ENCODE assay signal across 8 mouse cellular contexts in genomic region chr16:93605553-93605952, GRCm38 (mm10). TPM values are rescaled to one million over a fixed set of nuclear protein-coding genes. Genes with fewer than 3 reads are reported as not detected.
DNase-seq lines count a peak whose midpoint lies in the region; ATAC-seq and TF ChIP-seq lines count a peak whose summit lies in the region.

TSS of gene Cbr1 (plus strand) at chr16:93605853.

- intact Hi-C loops in heart, postnatal 14 days (cut with DNase I), result no loop called here

- peak within 1 kb of the TSS; percentile 66 for H3K4me2 ChIP-seq in CH12.LX (ENCODE audit: insufficient read depth, low read depth, poor library complexity, severe bottlenecking)
- peak within 1 kb of the TSS; percentile 81 for H3K4me2 ChIP-seq in limb, embryonic 12.5 days
- H3K4me2 ChIP-seq in stomach, embryonic 14.5 days (replicated peaks; ENCODE audit: low read depth, low read length), result peak within 1 kb of the TSS; percentile 75

- no peak within 1 kb of the TSS for H3K9ac ChIP-seq in CH12.LX (ENCODE audit: insufficient read depth, low read depth)
- H3K9ac ChIP-seq in limb, embryonic 12.5 days (replicated peaks), result no peak within 1 kb of the TSS
- H3K9ac ChIP-seq in stomach, embryonic 14.5 days (replicated peaks; ENCODE audit: low read depth, low read length), result no peak within 1 kb of the TSS

- no peaks in the 10 kb centered on the region for H3K9me3 ChIP-seq in CH12.LX (replicated peaks; ENCODE audit: low read length)
- no peaks in the 10 kb centered on the region for H3K9me3 ChIP-seq in limb, embryonic 12.5 days
- no peaks in the 10 kb centered on the region for H3K9me3 ChIP-seq in stomach, embryonic 14.5 days (ENCODE audit: control insufficient read depth, low read depth, low read length)

- no peak for TF ChIP-seq POLR2A in CH12.LX (IDR thresholded peaks at IDR 0.05; ENCODE audit: low read depth, low read length)

- ATAC-seq in erythroid progenitor cell, adult 5-6 weeks (replicated peaks; ENCODE audit: low FRiP score, poor library complexity, severe bottlenecking), result no peak
- no peak for ATAC-seq in limb, embryonic 12.5 days (ENCODE audit: insufficient number of reproducible peaks, insufficient read depth, low FRiP score, low TSS enrichment, low read depth)
- ATAC-seq in stomach, embryonic 14.5 days (ENCODE audit: insufficient number of reproducible peaks, insufficient read depth, low FRiP score, low read depth), result no peak

- DNase-seq in cerebellum, adult 9-10 months, result peak; percentile 25
- DNase-seq in cerebellum, adult 11-12 months, result no peak
- DNase-seq in CH12.LX (ENCODE audit: extremely low read depth) (no peak), adipocyte (ENCODE audit: low spot score) (no peak)
- DNase-seq in heart, postnatal 14 days, result no peak

- no peak for TF ChIP-seq RAD21 in CH12.LX (IDR thresholded peaks at IDR 0.05; ENCODE audit: low read depth, low read length)

- H3K4me1 ChIP-seq in CH12.LX (ENCODE audit: control insufficient read depth in 1 of 2, insufficient read depth in 2 of 2), result peaks cover 4 to 24% of the 10 kb centered on the region in 2 experiments
- peaks cover 26% of the 10 kb centered on the region for H3K4me1 ChIP-seq in limb, embryonic 12.5 days (replicated peaks)
- peaks cover 3% of the 10 kb centered on the region; the same call in 1 of the 2 replicates for H3K4me1 ChIP-seq in stomach, embryonic 14.5 days (ENCODE audit: control insufficient read depth, insufficient read depth, low read length)

- peaks cover 0 to 9% of the 10 kb centered on the region in 2 experiments for H3K36me3 ChIP-seq in CH12.LX (replicated peaks in 1 of 2; ENCODE audit: control insufficient read depth in 1 of 2, insufficient read depth in 1 of 2, low read length in 1 of 2)
- peaks cover 18% of the 10 kb centered on the region for H3K36me3 ChIP-seq in limb, embryonic 12.5 days
- H3K36me3 ChIP-seq in stomach, embryonic 14.5 days (ENCODE audit: control insufficient read depth, insufficient read depth, low read length), result no peaks in the 10 kb centered on the region

- dilution Hi-C loops in CH12.LX (cut with MboI; ENCODE audit: extremely low pct_ligation_motif_present, extremely low pct_unique_long_range_greater_than_20kb, low sequenced_read_pairs), result no loop called here

- H3K79me2 ChIP-seq in CH12.LX (replicated peaks; ENCODE audit: control insufficient read depth, extremely low read depth, insufficient read depth, poor library complexity, severe bottlenecking), result no peaks in the 10 kb centered on the region

- 63% methylated on average over 4 of the region's 4 CpGs for WGBS in limb, embryonic 12.5 days
- WGBS in stomach, embryonic 14.5 days, result 66% methylated on average over 4 of the region's 4 CpGs

- no peak for TF ChIP-seq CTCF in CH12.LX (conservative IDR thresholded peaks at IDR 0.05 in 1 of 2, IDR thresholded peaks at IDR 0.05 in 1 of 2; ENCODE audit: low read depth in 2 of 2, low read length in 2 of 2)

- TF ChIP-seq EP300 in CH12.LX (IDR thresholded peaks at IDR 0.05; ENCODE audit: low read length), result no peak

- H3K4me3 ChIP-seq in CH12.LX (replicated peaks in 1 of 3; ENCODE audit: low read depth in 2 of 3, low read length in 2 of 3, poor library complexity in 1 of 3), result no peak within 1 kb of the TSS
- H3K4me3 ChIP-seq in limb, embryonic 12.5 days (replicated peaks), result peak within 1 kb of the TSS; percentile 58
- H3K4me3 ChIP-seq in stomach, embryonic 14.5 days (ENCODE audit: low read depth, low read length), result peak within 1 kb of the TSS; percentile 65; the same call in 1 of the 2 replicates

- in situ Hi-C loops in CH12.LX (cut with MboI; ENCODE audit: low pct_ligation_motif_present, low pct_unique_long_range_greater_than_20kb, low sequenced_read_pairs), result loop anchor here (10.0 kb wide), 1 partner anchor 159 kb away; no protein-coding TSS in a partner anchor

- no peak within 1 kb of the TSS for H3K27ac ChIP-seq in CH12.LX (ENCODE audit: insufficient read depth, low read depth)
- no peak within 1 kb of the TSS for H3K27ac ChIP-seq in limb, embryonic 12.5 days
- no peak within 1 kb of the TSS for H3K27ac ChIP-seq in stomach, embryonic 14.5 days (ENCODE audit: low read length)

- H3K27me3 ChIP-seq in CH12.LX (replicated peaks), result no peaks in the 10 kb centered on the region
- no peaks in the 10 kb centered on the region for H3K27me3 ChIP-seq in limb, embryonic 12.5 days
- no peaks in the 10 kb centered on the region for H3K27me3 ChIP-seq in stomach, embryonic 14.5 days (ENCODE audit: control insufficient read depth, insufficient read depth, low read length)

TF ChIP-seq in CH12.LX, 34 proteins besides CTCF, POLR2A, EP300 and RAD21:
- no peak for TF ChIP-seq GABPA (IDR thresholded peaks at IDR 0.05; ENCODE audit: insufficient replicate concordance, low read depth, low read length)
- no peak for TF ChIP-seq BHLHE40 (IDR thresholded peaks at IDR 0.05; ENCODE audit: low read depth, low read length)
- no peak for TF ChIP-seq UBTF (IDR thresholded peaks at IDR 0.05; ENCODE audit: low read depth, low read length)
- no peak for TF ChIP-seq KAT2A (IDR thresholded peaks at IDR 0.05; ENCODE audit: insufficient replicate concordance, low read length)
- TF ChIP-seq USF1 (IDR thresholded peaks at IDR 0.05; ENCODE audit: low read depth, low read length), result no peak
- TF ChIP-seq MAX (IDR thresholded peaks at IDR 0.05; ENCODE audit: low read length), result no peak
- no peak for TF ChIP-seq MAZ (IDR thresholded peaks at IDR 0.05; ENCODE audit: low read depth, low read length)
- no peak for TF ChIP-seq TBP (conservative IDR thresholded peaks at IDR 0.05; ENCODE audit: low read depth, low read length)
- TF ChIP-seq RCOR1 (conservative IDR thresholded peaks at IDR 0.05; ENCODE audit: low read depth, low read length), result no peak
- TF ChIP-seq MEF2A (IDR thresholded peaks at IDR 0.05; ENCODE audit: borderline replicate concordance, low read depth, low read length), result no peak
- no peak for TF ChIP-seq HCFC1 (IDR thresholded peaks at IDR 0.05; ENCODE audit: low read depth, low read length)

RNA-seq across cellular contexts. Expression of gene Cbr1, which starts in this region (rescaled TPM):
- total RNA-seq in CH12.LX (2012; rRNA removed) (8.1 and 8.9 TPM in 2 replicates), CH12.LX (2014; rRNA removed) (1.1 and 1.5 TPM in 2 replicates)
- 1.6 and 1.7 TPM in 2 replicates for polyA plus RNA-seq in CH12.LX (2012; ENCODE audit: insufficient read length, low read depth)
- total RNA-seq in erythroid progenitor cell, adult 5-6 weeks (2015; ENCODE audit: low replicate concordance), result 15.1 and 22.2 TPM in 2 replicates
- total RNA-seq in erythroid progenitor cell, adult 5-6 weeks (2017; ENCODE audit: low replicate concordance), result 15.9 and 24.0 TPM in 2 replicates
- 10 to 100 TPM; 24.0 to 26.6 TPM for total RNA-seq in heart, postnatal 14 days (2021)
- polyA plus RNA-seq in limb, embryonic 12.5 days (2016; fragmentation: Nextera tagmentation; extraction: Ambion mirVana), result 137 and 138 TPM in 2 replicates
- 89.9 and 95.9 TPM in 2 replicates for polyA plus RNA-seq in stomach, embryonic 14.5 days (2014; fragmentation: Nextera tagmentation; extraction: Ambion mirVana)

Comparison
In these comparisons a context has a peak if more than half of its experiments do, and no peak if none do; other contexts are left out.
1. RNA of gene Cbr1 (polyA plus RNA-seq): 137 to 138 TPM in limb, embryonic 12.5 days and 89.9 to 95.9 TPM in stomach, embryonic 14.5 days; 1.6 to 1.7 TPM in CH12.LX; every median in the first group is over 10 times any median in the second.
2. H3K4me3 ChIP-seq: peak in limb, embryonic 12.5 days (single experiment) and stomach, embryonic 14.5 days (single experiment); none in CH12.LX (0 of 3).
3. Peak in every context shown above with its lines, with median percentiles within 50 percentile points of each other: H3K4me2 ChIP-seq.